25 mouse cellular contexts compared by ENCODE assay signal in the genomic region with DNA sequence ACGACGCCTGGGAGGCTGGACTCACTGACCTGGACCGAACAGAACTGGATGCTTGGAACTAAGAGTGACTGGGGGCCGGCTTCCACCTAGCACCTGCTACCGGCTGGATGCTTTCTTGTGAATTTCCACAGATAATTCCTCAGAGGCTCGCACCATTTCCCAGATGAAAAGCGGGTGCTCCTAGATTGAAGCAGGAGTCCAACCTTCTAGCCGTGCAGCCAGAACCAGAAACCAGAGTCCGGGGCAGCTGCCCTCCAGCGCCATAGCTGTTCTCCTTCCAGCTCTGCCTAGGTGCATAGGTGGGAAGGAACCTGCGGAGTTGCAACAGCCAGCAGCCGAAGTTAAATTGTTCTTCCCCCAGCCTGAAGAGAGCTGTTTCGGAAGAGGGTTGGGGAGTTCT.
"Had no signal": no experiment of that assay in that cellular context is flagged by ENCODE, and none has a peak within 500 bp of the region (broad histone marks: within the 10 kb centered on the region; RNA-seq: fewer than 3 reads in every experiment).

No protein-coding gene starts in this region.

- H3K4me1 ChIP-seq: liver, embryonic 13.5 days; liver, embryonic 15.5 days had no signal

- H3K9ac ChIP-seq: heart, embryonic 13.5 days; heart, embryonic 15.5 days; hindbrain, embryonic 13.5 days; hindbrain, embryonic 15.5 days; limb, embryonic 12.5 days; liver, embryonic 13.5 days; liver, embryonic 15.5 days had no signal

- H3K4me3 ChIP-seq: heart, adult 2 months; heart, embryonic 13.5 days; heart, embryonic 15.5 days; hindbrain, embryonic 13.5 days; hindbrain, embryonic 15.5 days; layer of hippocampus, adult 2 months; left cerebral cortex, adult 2 months; limb, embryonic 12.5 days; liver, embryonic 13.5 days; liver, embryonic 15.5 days had no signal

- H3K9me3 ChIP-seq: heart, embryonic 13.5 days; heart, embryonic 15.5 days; hindbrain, embryonic 13.5 days; hindbrain, embryonic 15.5 days; liver, embryonic 13.5 days; liver, embryonic 15.5 days had no signal

- H3K4me2 ChIP-seq: heart, embryonic 11.5 days; heart, embryonic 13.5 days; heart, embryonic 15.5 days; hindbrain, embryonic 13.5 days; hindbrain, embryonic 15.5 days; limb, embryonic 12.5 days; liver, embryonic 11.5 days; liver, embryonic 13.5 days; liver, embryonic 15.5 days had no signal

- H3K36me3 ChIP-seq: heart, embryonic 13.5 days; heart, embryonic 15.5 days; hindbrain, embryonic 13.5 days; hindbrain, embryonic 15.5 days; limb, embryonic 12.5 days; liver, embryonic 13.5 days; liver, embryonic 15.5 days had no signal

- H3K27ac ChIP-seq: heart, adult 2 months; heart, embryonic 13.5 days; heart, embryonic 15.5 days; hindbrain, embryonic 13.5 days; hindbrain, embryonic 15.5 days; hindbrain, postnatal 0 days; layer of hippocampus, adult 2 months; left cerebral cortex, adult 2 months; limb, embryonic 12.5 days; liver, embryonic 13.5 days; liver, embryonic 15.5 days had no signal

- DNase-seq: gastrocnemius, postnatal 14 days; gastrocnemius, postnatal 36 days; heart, adult 11 months; heart, adult 2 months; heart, postnatal 14 days; heart, postnatal 36 days; kidney, adult 11 months; kidney, adult 2 months; kidney, postnatal 10 days; kidney, postnatal 25 days; kidney, postnatal 4 days; liver; liver, embryonic 13.5 days had no signal

- ATAC-seq: hindbrain, postnatal 0 days; intestine, embryonic 16.5 days had no signal
